Mouse (Mus musculus) stomach, embryonic 15.5 days (tissue): Measurements from ENCODE around the gene Dedd. TPM values are rescaled to one million over a fixed set of nuclear protein-coding genes. Genes with fewer than 3 reads are reported as not detected.
"Not testable (repeated sequence)": the region's sequence is repeated elsewhere in the genome, so short reads cannot be mapped to it uniquely, and the experiment has no call there.

Experiments used
- ATAC-seq: fragments of 200-750 bp; cut with Nextera tagmentation; 2 replicates; pipeline ENCODE4 v1.8.0; 2017; ENCODE audit warnings: low read depth, moderate number of reproducible peaks, moderate TSS enrichment; ENCODE audit not compliant: insufficient read depth, low FRiP score
- H3K27ac ChIP-seq: fragments of 300-500 bp; sonication (generic); 2 replicates; pipeline ENCODE4 v1.5.1; 2015; ENCODE audit warnings: mild to moderate bottlenecking, inconsistent platforms
- H3K27me3 ChIP-seq: fragments of 300-500 bp; sonication (generic); replicated peaks from 2 replicates; pipeline ENCODE4 v1.6.1; 2015; ENCODE audit warnings: inconsistent platforms
- H3K36me3 ChIP-seq: fragments of 300-500 bp; sonication (generic); 2 replicates; pipeline ENCODE4 v1.6.1; 2015; ENCODE audit warnings: inconsistent platforms
- H3K4me1 ChIP-seq: fragments of 300-500 bp; sonication (generic); 2 replicates; pipeline ENCODE4 v1.6.1; 2015; ENCODE audit warnings: inconsistent platforms
- H3K4me2 ChIP-seq: fragments of 300-500 bp; sonication (generic); 2 replicates; pipeline ENCODE4 v1.6.1; 2015; ENCODE audit warnings: mild to moderate bottlenecking, inconsistent platforms
- H3K4me3 ChIP-seq: fragments of 300-500 bp; sonication (generic); replicated peaks from 2 replicates; pipeline ENCODE4 v1.5.1; 2015; ENCODE audit warnings: inconsistent platforms
- H3K9ac ChIP-seq: fragments of 300-500 bp; sonication (generic); 2 replicates; pipeline ENCODE4 v1.6.1; 2015; ENCODE audit warnings: inconsistent platforms
- H3K9me3 ChIP-seq: fragments of 300-500 bp; sonication (generic); 2 replicates; pipeline ENCODE4 v1.6.1; 2016; ENCODE audit warnings: inconsistent platforms
- WGBS: fragments of 180-500 bp; shearing (Covaris S2); methylation state at CpG from one replicate; pipeline ENCODE4 v1.1.7; 2015; 5-methylcytosine and 5-hydroxymethylcytosine counted together
- polyA plus RNA-seq: library from polyadenylated mRNA; unstranded; fragments of >200 nt; fragmentation: Nextera tagmentation; extraction: Ambion mirVana; gene quantifications from 2 replicates; pipeline ENCODE4 v1.2.1, GENCODE M21; 2015

Dedd gene
- polyA plus RNA-seq, 1 experiment from 2014 or later: 43.1 TPM

- H3K27ac ChIP-seq: peak within 1 kb of the TSS; percentile 86
- H3K4me2 ChIP-seq: peak within 1 kb of the TSS; percentile 78
- peak; percentile 96 for ATAC-seq
- under 1% methylated on average over 49 of the region's 49 CpGs for WGBS
- H3K36me3 ChIP-seq: peaks cover 32% of the 10 kb centered on the region
- H3K4me3 ChIP-seq: peak within 1 kb of the TSS; percentile 90
- H3K27me3 ChIP-seq: no peaks in the 10 kb centered on the region
- H3K4me1 ChIP-seq: peaks cover 15% of the 10 kb centered on the region
- no peaks in the 10 kb centered on the region for H3K9me3 ChIP-seq
- peak within 1 kb of the TSS; percentile 89 for H3K9ac ChIP-seq
Measured at GRCm38 (mm10) chr1:171287136-171288081, 41.5 kb upstream of the Dedd start, which contains the start of gene Usp21. Gene Usp21, minus strand, starts transcription at chr1:171287991.

GRCm38 (mm10) chr1:171288328-171288727 lies 40.6 kb upstream of the Dedd start:
- Histone ChIP-seq H3K4me2 (peak overlapping the region; percentile 29), H3K27me3 (no peaks in the 10 kb centered on the region), H3K27ac (peak overlapping the region; percentile 44; the same call in 1 of the 2 replicates), H3K4me3 (peak overlapping the region; percentile 90; the same call in 1 of the 2 replicates), H3K36me3 (peaks cover 30% of the 10 kb centered on the region), H3K4me1 (peaks cover 17% of the 10 kb centered on the region), H3K9me3 (no peaks in the 10 kb centered on the region), H3K9ac (no peak overlapping the region)
- no peak for ATAC-seq
- 58% methylated on average over 4 of the region's 4 CpGs for WGBS

GRCm38 (mm10) chr1:171293351-171293750 lies 35.6 kb upstream of the Dedd start:
- ATAC-seq: no peak
- Histone ChIP-seq H3K9me3 (no peaks in the 10 kb centered on the region), H3K36me3 (peaks cover 10% of the 10 kb centered on the region), H3K27me3 (no peaks in the 10 kb centered on the region), H3K4me2 (peak overlapping the region; percentile 72), H3K4me3 (no peak overlapping the region), H3K4me1 (peaks cover 9% of the 10 kb centered on the region), H3K9ac (no peak overlapping the region), H3K27ac (no peak overlapping the region; the same call in 1 of the 2 replicates)
- 83% methylated on average over 3 of the region's 3 CpGs for WGBS

- H3K4me1 ChIP-seq: peaks cover 9% of the 10 kb centered on the region
- H3K27ac ChIP-seq: peak overlapping the region; percentile 98
- peak overlapping the region; percentile 72 for H3K4me2 ChIP-seq
- 39% methylated on average over 5 of the region's 5 CpGs for WGBS
- peak overlapping the region; percentile 84; the same call in 1 of the 2 replicates for H3K9ac ChIP-seq
- H3K9me3 ChIP-seq: no peaks in the 10 kb centered on the region
- H3K27me3 ChIP-seq: no peaks in the 10 kb centered on the region
- peaks cover 5% of the 10 kb centered on the region; the same call in 1 of the 2 replicates for H3K36me3 ChIP-seq
- no peak for ATAC-seq
- H3K4me3 ChIP-seq: peak overlapping the region; percentile 81
Measured at GRCm38 (mm10) chr1:171293906-171294297, 35.0 kb upstream of the Dedd start.

- peak within 1 kb of the TSS; percentile 98 for H3K27ac ChIP-seq
- peak within 1 kb of the TSS; percentile 84 for H3K9ac ChIP-seq
- H3K27me3 ChIP-seq: no peaks in the 10 kb centered on the region
- peak; percentile 70 for ATAC-seq
- peak within 1 kb of the TSS; percentile 81 for H3K4me3 ChIP-seq
- H3K36me3 ChIP-seq: peaks cover 3% of the 10 kb centered on the region; the same call in 1 of the 2 replicates
- peaks cover 9% of the 10 kb centered on the region for H3K4me1 ChIP-seq
- WGBS: under 1% methylated on average over 42 of the region's 42 CpGs
- no peaks in the 10 kb centered on the region for H3K9me3 ChIP-seq
- H3K4me2 ChIP-seq: peak within 1 kb of the TSS; percentile 72
Measured at GRCm38 (mm10) chr1:171294298-171295062, 34.5 kb upstream of the Dedd start, which contains the start of gene Ufc1. Gene Ufc1, minus strand, starts transcription at chr1:171295024.

- Histone ChIP-seq H3K4me1 (peaks cover 9% of the 10 kb centered on the region), H3K9me3 (no peaks in the 10 kb centered on the region), H3K27ac (peak overlapping the region; percentile 98), H3K4me3 (peak overlapping the region; percentile 81), H3K4me2 (peak overlapping the region; percentile 72), H3K9ac (peak overlapping the region; percentile 84; the same call in 1 of the 2 replicates), H3K36me3 (no peaks in the 10 kb centered on the region), H3K27me3 (no peaks in the 10 kb centered on the region)
- 14% methylated on average over 3 of the region's 3 CpGs for WGBS
- ATAC-seq: no peak
Measured at GRCm38 (mm10) chr1:171295063-171295402, 33.9 kb upstream of the Dedd start.

- Histone ChIP-seq H3K27ac (no peak overlapping the region), H3K36me3 (no peaks in the 10 kb centered on the region), H3K27me3 (no peaks in the 10 kb centered on the region), H3K4me3 (no peak overlapping the region), H3K9ac (no peak overlapping the region), H3K4me1 (peaks cover 7% of the 10 kb centered on the region), H3K4me2 (no peak overlapping the region), H3K9me3 (no peaks in the 10 kb centered on the region)
- WGBS: 60% methylated on average over 3 of the region's 3 CpGs
- no peak for ATAC-seq
Measured at GRCm38 (mm10) chr1:171298226-171298625, 30.7 kb upstream of the Dedd start.

- not testable (repeated sequence) for H3K27me3 ChIP-seq, H3K4me2 ChIP-seq, ATAC-seq, H3K36me3 ChIP-seq, H3K9me3 ChIP-seq, H3K4me1 ChIP-seq, H3K27ac ChIP-seq, H3K9ac ChIP-seq, H3K4me3 ChIP-seq
- 61% methylated on average over 5 of the region's 5 CpGs for WGBS
Measured at GRCm38 (mm10) chr1:171306157-171306556, 22.8 kb upstream of the Dedd start.

GRCm38 (mm10) chr1:171309321-171309720 lies 19.6 kb upstream of the Dedd start:
- H3K4me3 ChIP-seq: no peak overlapping the region
- H3K4me2 ChIP-seq: no peak overlapping the region
- H3K9me3 ChIP-seq: no peaks in the 10 kb centered on the region
- H3K27ac ChIP-seq: no peak overlapping the region
- H3K27me3 ChIP-seq: no peaks in the 10 kb centered on the region
- H3K4me1 ChIP-seq: no peaks in the 10 kb centered on the region
- WGBS: 68% methylated on average over 2 of the region's 2 CpGs
- H3K36me3 ChIP-seq: no peaks in the 10 kb centered on the region
- ATAC-seq: no peak
- no peak overlapping the region for H3K9ac ChIP-seq

GRCm38 (mm10) chr1:171319748-171320147 lies 9.2 kb upstream of the Dedd start:
- no peaks in the 10 kb centered on the region for H3K4me1 ChIP-seq
- ATAC-seq: no peak
- H3K4me2 ChIP-seq: peak overlapping the region; percentile 19; the same call in 1 of the 2 replicates
- no peaks in the 10 kb centered on the region for H3K36me3 ChIP-seq
- peak overlapping the region; percentile 5; the same call in 1 of the 2 replicates for H3K4me3 ChIP-seq
- H3K27ac ChIP-seq: no peak overlapping the region
- 24% methylated on average over 7 of the region's 7 CpGs for WGBS
- no peaks in the 10 kb centered on the region for H3K9me3 ChIP-seq
- H3K27me3 ChIP-seq: no peaks in the 10 kb centered on the region
- H3K9ac ChIP-seq: no peak overlapping the region

- H3K4me3 ChIP-seq: peak overlapping the region; percentile 5; the same call in 1 of the 2 replicates
- no peaks in the 10 kb centered on the region for H3K4me1 ChIP-seq
- H3K4me2 ChIP-seq: peak overlapping the region; percentile 19; the same call in 1 of the 2 replicates
- WGBS: 36% methylated on average over 5 of the region's 5 CpGs
- H3K27ac ChIP-seq: no peak overlapping the region
- H3K9me3 ChIP-seq: no peaks in the 10 kb centered on the region
- ATAC-seq: no peak
- H3K36me3 ChIP-seq: no peaks in the 10 kb centered on the region
- no peak overlapping the region for H3K9ac ChIP-seq
- H3K27me3 ChIP-seq: no peaks in the 10 kb centered on the region
Measured at GRCm38 (mm10) chr1:171320151-171320550, 8.8 kb upstream of the Dedd start.
